Mouse (Mus musculus) layer of hippocampus, postnatal 14 days (tissue): ENCODE data around the gene Zbed5. TPM values are rescaled to one million over a fixed set of nuclear protein-coding genes. Genes with fewer than 3 reads are reported as not detected.
"Not testable (repeated sequence)": the region's sequence is repeated elsewhere in the genome, so short reads cannot be mapped to it uniquely, and the experiment has no call there.

Experiments
- DNase-seq, 2 experiments: peaks; one replicate each; pipeline ENCODE4 v3.0.0; 2021 to 2022; ENCODE audit warnings: low spot score in 2 of 2, mixed read lengths in 1 of 2
- total RNA-seq, 2 experiments: library from RNA; stranded (reverse); gene quantifications; 2 replicates each; pipeline ENCODE4 v1.2.3; 2021

Gene Zbed5
- total RNA-seq, 2 experiments from 2014 or later = 4.2 to 4.6 TPM

- no peak for DNase-seq
Measured at GRCm38 (mm10) chr5:129907775-129908174, 12.3 kb downstream of the Zbed5 start.

GRCm38 (mm10) chr5:129908242-129908965, 12.9 kb downstream of the Zbed5 start, which contains the start of gene Nupr1l:
Gene Nupr1l (plus strand): TSS chr5:129908540.
- DNase-seq = peak; percentile 76 to 84

- no peak for DNase-seq
Measured at GRCm38 (mm10) chr5:129909147-129909546, 13.6 kb downstream of the Zbed5 start.

GRCm38 (mm10) chr5:129909591-129909990, 14.1 kb downstream of the Zbed5 start:
- DNase-seq = no peak

GRCm38 (mm10) chr5:129914024-129914423, 18.5 kb downstream of the Zbed5 start:
- DNase-seq = no peak

GRCm38 (mm10) chr5:129915491-129915890, 20.0 kb downstream of the Zbed5 start:
- DNase-seq = not testable (repeated sequence)

GRCm38 (mm10) chr5:129918065-129918651, 22.6 kb downstream of the Zbed5 start:
- DNase-seq = no peak

- DNase-seq = no peak
Measured at GRCm38 (mm10) chr5:129918752-129919151, 23.2 kb downstream of the Zbed5 start.

- no peak for DNase-seq
Measured at GRCm38 (mm10) chr5:129919320-129919719, 23.8 kb downstream of the Zbed5 start.

- DNase-seq = no peak
Measured at GRCm38 (mm10) chr5:129921972-129922371, 26.4 kb downstream of the Zbed5 start.

- DNase-seq = no peak
Measured at GRCm38 (mm10) chr5:129924820-129925452, 29.4 kb downstream of the Zbed5 start.

- DNase-seq = no peak
Measured at GRCm38 (mm10) chr5:129925933-129926332, 30.4 kb downstream of the Zbed5 start.

- DNase-seq = no peak
Measured at GRCm38 (mm10) chr5:129929924-129930855, 34.7 kb downstream of the Zbed5 start.

- no peak for DNase-seq
Measured at GRCm38 (mm10) chr5:129936941-129937340, 41.4 kb downstream of the Zbed5 start.

GRCm38 (mm10) chr5:129940281-129940680, 44.8 kb downstream of the Zbed5 start:
- no peak for DNase-seq

GRCm38 (mm10) chr5:129940736-129941494, 45.4 kb downstream of the Zbed5 start:
- DNase-seq = no peak

- peak; percentile 96 to 98 for DNase-seq
Measured at GRCm38 (mm10) chr5:129941495-129942045, 46.0 kb downstream of the Zbed5 start, which contains the start of gene Vkorc1l1. Gene Vkorc1l1 (plus strand): TSS chr5:129941970.

GRCm38 (mm10) chr5:129942073-129942939, 46.8 kb downstream of the Zbed5 start:
- DNase-seq = peak in 1 of 2 experiments; percentile 18

- no peak for DNase-seq
Measured at GRCm38 (mm10) chr5:129943402-129943801, 47.9 kb downstream of the Zbed5 start.
